ENCODE assay signal across 20 mouse cellular contexts in the genomic region with DNA sequence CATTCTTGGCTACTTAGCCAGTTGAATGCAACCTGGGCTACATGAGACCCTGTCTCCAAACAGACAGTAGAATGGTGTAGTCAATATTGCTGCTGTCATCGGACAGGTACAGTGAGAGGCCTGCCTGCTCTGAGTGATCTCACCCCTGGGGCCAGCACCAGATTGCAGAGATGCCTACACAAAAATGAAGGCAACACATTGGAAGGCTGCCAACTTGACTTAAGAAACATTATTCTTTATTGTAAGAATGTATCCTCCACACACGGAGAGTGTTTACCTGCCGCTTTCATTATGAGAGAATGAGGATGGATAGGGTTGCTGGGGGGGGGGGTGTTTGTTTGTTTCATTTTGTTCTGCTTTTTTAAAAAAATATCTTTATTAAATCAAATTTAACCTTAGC.
"Had no signal": no experiment of that assay in that cellular context is flagged by ENCODE, and none has a peak within 500 bp of the region (broad histone marks: within the 10 kb centered on the region; RNA-seq: fewer than 3 reads in every experiment).

No protein-coding gene starts in this region.

- H3K9me3 ChIP-seq: kidney, embryonic 15.5 days; limb, embryonic 13.5 days; liver, embryonic 13.5 days; megakaryocyte, embryonic 14.5 days; midbrain, embryonic 10.5 days; midbrain, embryonic 13.5 days; neural tube, embryonic 13.5 days; stomach, embryonic 15.5 days had no signal

- H3K9ac ChIP-seq: kidney, embryonic 15.5 days; limb, embryonic 13.5 days; liver, embryonic 13.5 days; midbrain, embryonic 13.5 days; neural tube, embryonic 13.5 days; stomach, embryonic 15.5 days had no signal

- H3K36me3 ChIP-seq: kidney, embryonic 15.5 days; limb, embryonic 13.5 days; liver, embryonic 13.5 days; midbrain, embryonic 10.5 days; midbrain, embryonic 13.5 days; neural tube, embryonic 13.5 days; stomach, embryonic 15.5 days had no signal

- H3K27me3 ChIP-seq: kidney, embryonic 15.5 days; limb, embryonic 13.5 days; liver, embryonic 13.5 days; megakaryocyte, embryonic 14.5 days; midbrain, embryonic 13.5 days; neural tube, embryonic 13.5 days; stomach, embryonic 15.5 days had no signal

- H3K4me1 ChIP-seq: liver, embryonic 13.5 days; megakaryocyte, embryonic 14.5 days; stomach, embryonic 15.5 days had no signal

- ATAC-seq: lung, postnatal 0 days; midbrain, embryonic 13.5 days; midbrain, embryonic 16.5 days had no signal

- DNase-seq: kidney, postnatal 10 days; kidney, postnatal 4 days; left cerebral cortex, postnatal 4 days; liver, embryonic 13.5 days; lung, adult 2 months; lung, postnatal 36 days; retina, postnatal 1 day; right cerebral cortex, postnatal 25 days; spleen, adult 18-20 months; thymus, postnatal 25 days had no signal

- H3K4me2 ChIP-seq: kidney, embryonic 15.5 days; limb, embryonic 13.5 days; liver, embryonic 13.5 days; midbrain, embryonic 13.5 days; neural tube, embryonic 13.5 days; stomach, embryonic 15.5 days had no signal

- H3K4me3 ChIP-seq: kidney, embryonic 15.5 days; limb, embryonic 13.5 days; liver, embryonic 13.5 days; megakaryocyte, embryonic 14.5 days; midbrain, embryonic 10.5 days; midbrain, embryonic 13.5 days; myocyte; neural tube, embryonic 13.5 days; stomach, embryonic 15.5 days had no signal

- H3K27ac ChIP-seq: kidney, embryonic 15.5 days; limb, embryonic 13.5 days; liver, embryonic 13.5 days; midbrain, embryonic 10.5 days; midbrain, embryonic 13.5 days; neural tube, embryonic 13.5 days; stomach, embryonic 15.5 days had no signal
